Mouse (Mus musculus) telencephalon, adult 2 months (tissue): ENCODE results near the gene Dsn1.

Source experiments
- DNase-seq: peaks from one replicate; pipeline ENCODE4 v3.0.0-alpha.2; 2011; ENCODE audit warnings: low read depth, low spot score

Dsn1 gene

DNA sequence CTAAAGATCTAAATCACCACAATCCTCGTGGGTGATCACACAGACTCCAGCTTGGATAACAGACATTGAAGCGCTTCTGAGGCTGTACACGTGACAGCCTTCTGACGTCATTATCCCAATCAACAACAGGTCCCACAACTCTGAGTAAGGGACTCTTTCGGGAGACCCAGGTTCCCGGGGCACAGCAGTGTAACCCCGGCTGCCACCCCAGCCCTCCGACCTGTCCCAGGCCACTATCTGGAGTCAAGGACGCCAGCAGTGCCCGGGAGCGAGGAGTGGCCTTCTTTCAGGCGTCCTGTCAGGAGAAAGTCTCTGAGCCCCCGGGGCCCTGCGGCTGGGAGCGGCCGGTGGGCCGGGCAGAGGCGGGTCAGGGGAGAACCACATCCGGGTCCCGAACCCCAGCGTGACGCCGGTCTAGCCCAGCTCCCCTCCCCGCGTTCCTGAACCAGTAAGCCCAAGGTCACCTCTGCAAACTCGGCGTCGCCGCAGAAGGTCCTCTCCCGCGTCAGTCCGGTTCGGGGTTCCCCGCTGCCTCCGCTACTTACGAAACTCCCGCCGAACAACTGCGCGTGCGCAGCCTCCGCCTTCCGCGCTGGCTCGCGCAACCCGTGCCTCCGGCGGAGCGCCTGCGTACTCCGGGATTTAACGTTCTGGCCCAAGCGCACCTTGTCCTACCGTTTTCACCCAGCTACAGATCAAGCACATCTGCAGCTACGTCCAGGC lies at the start of gene Dsn1:
Dsn1 (minus strand) TSS at position 644 of the 723 bp plus-strand sequence.
- peak; percentile 64 for DNase-seq

DNA sequence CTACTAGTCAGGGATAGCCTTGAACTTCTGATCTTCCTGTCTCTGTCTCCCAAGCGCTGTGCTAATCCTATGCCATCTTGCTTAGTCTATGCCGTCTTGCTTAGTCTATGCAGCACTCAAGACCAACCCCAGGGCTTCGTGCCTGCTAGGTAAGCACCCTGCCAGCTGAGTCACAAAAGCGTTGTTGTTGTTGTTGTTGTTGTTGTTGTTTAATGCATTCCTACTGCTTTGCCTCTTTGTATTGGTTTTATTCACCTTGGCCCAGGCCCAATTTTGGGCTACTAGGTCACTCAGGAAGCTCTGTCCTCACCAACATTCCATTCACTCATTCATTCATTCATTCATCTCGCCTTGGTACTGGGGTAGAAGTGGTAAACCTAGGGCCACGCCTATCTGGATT lies 48.8 kb upstream of the Dsn1 start:
- DNase-seq: no peak

DNA sequence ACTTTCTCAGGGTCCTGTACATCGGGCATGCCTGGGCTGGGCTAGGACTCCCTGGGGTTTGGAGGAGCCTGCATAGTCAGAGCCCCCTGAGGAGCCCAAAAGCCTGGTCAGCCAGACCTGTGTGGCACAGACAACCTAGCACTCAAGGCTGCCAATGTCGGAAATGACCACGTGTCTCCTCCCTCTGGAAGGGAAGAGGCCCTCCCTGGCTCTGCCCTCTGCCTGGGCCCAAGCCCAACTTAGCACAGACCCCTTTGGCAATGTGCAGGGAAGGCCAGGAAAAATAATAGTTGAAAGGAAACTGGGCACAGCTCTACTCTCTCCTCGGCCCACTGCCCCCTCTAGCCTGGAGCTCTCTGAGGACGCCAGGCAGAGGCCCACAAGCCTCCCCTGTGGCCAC lies 47.9 kb upstream of the Dsn1 start:
- DNase-seq: no peak

DNA sequence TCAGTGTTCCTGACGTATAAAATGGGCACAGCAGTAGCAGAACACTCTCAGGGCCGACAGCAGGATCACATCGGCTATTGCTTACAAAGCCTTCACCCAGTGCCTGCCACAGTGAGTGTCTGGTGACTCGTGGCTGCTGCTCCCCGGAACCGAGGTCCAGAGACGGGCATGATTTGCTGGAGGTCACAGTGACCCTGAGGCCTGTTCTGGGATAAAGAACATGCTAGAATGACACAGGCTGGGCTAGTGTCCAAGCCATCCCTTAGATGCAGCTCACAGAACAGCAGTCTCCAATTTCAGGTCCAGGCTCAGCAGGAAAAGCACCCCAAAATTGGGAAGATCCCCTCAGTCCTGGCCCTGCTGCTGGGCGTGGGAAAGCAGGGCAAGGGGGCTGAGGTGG lies 47.3 kb upstream of the Dsn1 start:
- no peak for DNase-seq

DNA sequence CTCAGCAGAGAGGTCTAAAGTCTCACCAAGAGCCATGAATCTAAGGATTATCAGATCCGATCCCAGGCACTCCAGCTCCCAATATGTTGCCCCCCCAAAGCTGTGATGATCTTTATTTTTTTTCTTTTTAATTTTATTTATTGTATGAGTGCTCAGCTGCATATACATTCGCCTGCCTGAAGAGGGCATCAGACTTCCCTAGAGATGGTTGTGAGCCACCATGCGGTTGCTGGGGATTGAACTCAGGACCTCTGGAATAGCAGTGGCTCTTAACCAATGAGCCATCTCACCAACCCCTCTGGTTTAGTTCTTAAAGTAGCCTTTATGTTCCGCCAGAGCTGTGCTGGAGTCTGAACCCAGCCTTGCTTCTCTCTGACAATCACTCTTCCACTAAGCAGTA lies 46.8 kb upstream of the Dsn1 start:
- no peak for DNase-seq

DNA sequence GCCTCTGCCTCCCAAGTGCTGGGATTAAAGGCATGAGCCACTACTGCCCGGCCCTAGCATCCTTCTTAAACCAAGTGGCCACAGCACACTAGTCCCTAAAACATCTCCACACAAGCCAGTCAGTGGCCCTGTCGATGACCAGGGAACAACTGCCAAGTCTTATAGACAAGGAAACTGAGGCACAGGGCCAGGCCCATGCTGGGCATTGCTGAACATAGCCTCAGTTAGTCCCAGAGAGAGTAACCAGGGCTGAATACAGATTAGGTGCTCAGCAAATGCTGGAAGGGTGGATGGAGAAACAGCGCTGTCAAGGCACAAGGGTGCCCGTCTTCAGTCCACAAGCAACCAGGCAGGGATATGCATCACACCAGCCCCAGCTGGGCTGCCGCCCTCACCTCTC lies 46.2 kb upstream of the Dsn1 start:
- DNase-seq: no peak

DNA sequence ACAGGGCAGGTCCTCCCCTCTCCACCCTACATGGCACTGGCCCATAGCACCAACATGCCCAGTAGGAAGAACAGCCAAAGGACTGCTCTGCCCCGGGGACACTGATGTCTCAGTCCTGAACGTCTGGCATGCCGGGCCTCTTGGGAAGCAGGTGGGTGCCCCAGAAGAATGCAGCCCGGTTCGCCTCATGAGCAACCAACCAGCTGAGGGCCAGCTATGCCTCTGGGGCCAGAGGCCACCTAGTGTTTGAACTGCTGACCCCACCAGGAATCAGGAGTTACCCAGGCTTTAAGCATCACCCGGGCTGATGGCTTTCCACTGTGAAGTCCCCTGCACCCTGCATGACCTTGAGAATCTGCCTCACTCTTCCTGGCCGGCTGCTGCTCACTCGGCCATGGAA lies 45.5 kb upstream of the Dsn1 start:
- no peak for DNase-seq

DNA sequence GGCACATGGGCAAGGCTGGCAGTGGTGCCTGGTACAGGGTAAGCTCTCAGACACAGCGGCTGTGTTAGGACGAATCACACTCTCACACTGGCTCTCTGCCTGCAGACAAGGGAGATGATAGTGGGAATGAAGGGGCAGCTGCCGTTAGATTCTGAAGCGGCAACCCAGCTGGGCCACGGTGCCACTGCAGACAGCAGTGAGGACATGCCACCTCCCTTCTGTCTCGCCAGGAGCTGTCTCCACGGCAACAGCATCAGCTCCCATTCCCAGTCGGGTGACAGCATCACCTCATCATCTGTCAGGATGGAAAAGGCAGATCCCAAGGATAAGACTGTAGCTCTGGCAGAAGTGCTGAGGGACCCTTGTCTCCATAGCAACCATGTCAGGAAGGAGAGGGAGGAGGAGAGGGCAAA lies 42.9 kb upstream of the Dsn1 start:
- peak; percentile 67 for DNase-seq

DNA sequence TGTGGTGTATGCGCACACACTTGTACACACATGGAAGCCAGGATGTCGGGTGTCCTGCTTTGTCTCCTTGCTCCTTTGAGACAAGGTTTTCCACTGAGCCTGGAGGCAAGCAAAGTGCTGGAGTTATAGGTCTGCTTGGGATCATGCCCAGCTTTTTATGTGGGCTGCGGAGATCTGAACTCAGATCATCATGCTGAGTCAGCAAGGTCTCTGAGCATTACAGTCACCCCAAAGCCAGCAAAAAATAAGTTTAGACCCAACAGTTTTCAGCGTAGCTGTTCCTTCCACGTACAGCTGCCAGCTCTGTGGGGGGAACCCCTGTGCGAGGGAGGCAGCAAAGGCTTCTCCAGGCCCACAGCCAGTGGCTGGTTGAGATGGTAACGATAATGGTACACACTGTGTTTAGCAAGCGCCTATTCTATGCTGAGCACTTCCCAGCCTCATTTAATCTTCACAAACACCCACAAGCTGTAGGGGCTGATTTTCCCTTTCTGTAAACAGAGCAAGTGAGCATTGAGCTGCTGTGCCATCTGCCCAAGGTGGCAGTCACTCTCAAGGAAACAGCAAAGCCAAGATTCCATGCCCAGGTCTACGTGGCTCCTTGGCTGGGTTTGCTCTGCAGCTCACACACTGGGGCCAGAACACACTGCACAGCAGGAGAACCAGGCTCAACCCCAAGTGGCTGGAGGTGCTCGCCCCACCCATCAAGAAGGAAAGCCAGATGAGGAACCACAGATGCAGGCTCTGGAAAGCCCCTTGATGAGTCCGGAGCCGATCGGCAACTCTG lies 41.6 kb upstream of the Dsn1 start:
- peak; percentile 92 for DNase-seq

DNA sequence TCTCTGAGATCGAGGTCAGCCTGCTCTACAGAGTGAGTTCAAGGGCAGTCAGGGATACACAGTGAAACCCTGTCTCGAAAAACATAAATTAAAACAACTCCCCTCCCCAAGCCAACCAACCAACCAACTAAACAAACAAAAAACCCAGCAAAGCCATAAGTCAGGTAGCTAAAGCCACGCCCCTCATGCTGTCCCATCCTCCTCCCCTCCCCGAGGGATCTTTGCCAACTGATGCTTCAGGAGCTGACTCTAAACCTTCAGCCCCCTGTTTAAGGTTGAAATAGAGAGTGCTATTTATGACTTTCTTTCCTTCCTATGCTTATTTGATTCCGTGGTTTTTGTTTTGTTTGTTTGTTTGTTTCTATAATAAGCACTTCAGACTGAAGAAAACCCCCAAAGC lies 40.0 kb upstream of the Dsn1 start:
- no peak for DNase-seq

DNA sequence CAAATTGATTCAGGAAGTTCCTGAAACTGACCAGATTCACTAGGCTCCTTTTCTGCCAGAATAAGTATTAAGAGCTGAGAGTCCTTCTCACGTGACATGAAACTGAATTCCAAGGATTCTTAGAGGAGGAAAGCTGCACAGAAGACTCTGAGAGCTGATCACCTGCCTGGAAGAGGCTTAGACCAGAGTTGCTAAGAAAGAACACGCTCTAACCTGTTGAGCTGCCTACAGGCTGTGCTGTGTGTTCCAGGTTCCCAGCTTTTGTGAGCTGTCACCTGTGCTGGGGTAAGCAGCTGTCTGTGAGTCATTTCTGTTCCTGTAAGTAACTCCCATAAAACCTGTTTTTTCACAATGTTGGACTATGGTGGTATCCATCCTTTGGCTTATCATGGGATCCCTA lies 39.0 kb upstream of the Dsn1 start:
- no peak for DNase-seq

DNA sequence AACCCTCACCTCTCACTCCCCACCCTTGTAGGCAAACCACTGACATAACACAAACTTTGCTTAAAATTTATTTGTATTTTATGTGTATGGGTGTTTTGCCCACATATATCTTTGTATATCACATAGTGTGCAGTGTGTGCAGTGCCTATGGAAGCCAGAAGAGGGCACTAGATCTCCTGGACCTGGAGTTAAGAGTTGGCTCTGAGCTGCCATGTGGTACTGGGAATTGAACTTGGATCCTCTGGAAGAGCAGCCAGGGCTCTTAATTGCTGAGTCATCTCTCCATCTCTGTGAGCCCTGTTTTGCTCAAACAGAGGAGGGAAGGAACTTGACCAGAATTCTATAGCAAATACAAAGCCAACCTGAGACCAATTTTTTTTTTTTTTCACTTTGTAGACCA lies 37.0 kb upstream of the Dsn1 start:
- no peak for DNase-seq

DNA sequence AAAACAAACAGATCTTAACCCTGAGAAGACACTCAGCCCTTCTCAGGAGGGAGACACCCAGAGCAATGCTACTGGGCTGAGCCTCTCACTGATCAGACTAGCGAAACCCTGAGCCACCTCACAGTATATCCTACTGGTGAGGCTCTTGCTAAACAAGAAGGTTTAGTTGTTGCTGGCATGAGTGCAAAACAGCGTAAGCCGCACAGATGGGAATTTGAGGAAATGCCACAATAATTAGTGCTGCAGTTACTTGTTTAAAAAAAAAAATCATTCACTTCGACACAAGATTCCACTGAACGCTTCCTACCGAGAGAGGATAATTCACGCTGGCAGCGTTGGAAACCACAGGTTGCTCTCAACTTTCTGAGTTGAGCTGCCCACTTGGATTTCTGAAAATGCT lies 36.6 kb upstream of the Dsn1 start:
- no peak for DNase-seq

DNA sequence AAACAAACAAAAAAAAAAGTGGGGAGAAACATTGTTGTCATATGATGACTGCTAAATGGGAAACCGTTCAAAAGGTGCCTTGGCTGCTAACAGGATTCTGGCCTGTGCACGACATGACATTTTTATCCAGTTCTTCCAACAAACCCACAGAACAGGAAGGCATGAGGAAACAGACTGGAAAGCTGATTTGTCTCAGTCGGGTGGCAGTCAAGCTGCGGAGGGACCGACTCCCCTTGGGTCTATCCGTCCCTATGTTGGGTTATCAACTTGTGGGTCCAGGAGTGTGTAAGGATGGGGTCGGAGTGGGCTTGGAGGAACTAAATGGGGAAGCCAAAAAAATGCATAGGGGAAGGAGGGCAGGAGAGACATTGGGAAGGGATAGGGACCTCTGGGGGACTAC lies 34.5 kb upstream of the Dsn1 start:
- no peak for DNase-seq

DNA sequence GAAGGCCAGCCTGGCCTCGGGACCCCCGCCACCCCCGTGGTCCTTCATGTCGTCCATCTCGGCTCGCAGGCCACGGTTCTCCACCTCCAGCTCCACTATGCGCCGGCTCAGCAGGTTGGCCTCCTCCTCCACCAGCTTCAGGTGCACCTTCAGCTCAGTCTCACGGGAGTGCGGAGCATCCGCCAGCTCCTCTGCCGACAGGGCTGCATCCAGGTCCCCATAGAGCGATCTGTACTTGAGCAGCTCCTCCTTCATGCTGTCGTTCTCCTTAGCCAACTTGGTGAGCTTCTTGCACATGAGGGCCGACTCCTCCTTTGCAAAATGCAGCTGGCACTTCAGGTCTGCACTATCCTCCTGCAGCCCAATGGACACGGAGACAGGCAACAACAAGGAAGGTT lies 33.7 kb upstream of the Dsn1 start:
- DNase-seq: no peak

DNA sequence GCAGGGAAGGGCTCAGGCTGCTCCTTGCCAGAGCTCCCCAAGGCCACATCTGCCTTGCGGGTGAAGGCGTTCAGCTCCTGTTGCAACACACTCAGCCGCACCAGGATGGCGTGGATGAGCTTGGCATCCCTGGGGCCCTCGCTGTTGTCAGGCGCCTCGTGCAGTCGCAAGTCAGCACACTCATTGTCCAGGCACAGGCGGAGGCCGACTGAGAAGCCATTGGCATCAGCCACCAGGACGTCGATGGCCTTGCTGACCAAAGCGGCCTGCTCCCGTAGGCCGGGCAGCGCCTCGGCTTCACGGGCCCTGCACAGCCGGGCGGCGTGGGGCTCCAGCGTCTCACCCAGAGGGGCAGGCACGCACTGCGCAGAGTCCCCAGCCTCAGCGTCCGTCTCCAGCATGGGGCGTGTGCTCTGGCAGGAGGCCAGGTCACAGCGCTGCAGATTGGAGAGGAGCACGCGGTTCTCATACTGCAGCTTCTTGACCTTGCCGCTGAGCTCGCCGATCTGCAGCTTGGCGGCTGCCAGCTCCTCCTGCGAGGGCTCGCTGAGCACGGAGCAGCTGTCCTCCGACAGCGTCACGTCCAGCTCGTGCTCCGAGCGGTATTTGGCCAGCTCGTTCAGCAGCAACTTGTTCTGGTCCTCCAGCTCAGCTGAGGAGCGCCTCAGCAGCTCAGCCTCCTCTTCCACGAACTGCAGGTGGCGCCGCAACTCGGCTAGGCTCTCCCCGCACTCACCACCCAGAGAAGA lies 33.1 kb upstream of the Dsn1 start:
- DNase-seq: no peak

DNA sequence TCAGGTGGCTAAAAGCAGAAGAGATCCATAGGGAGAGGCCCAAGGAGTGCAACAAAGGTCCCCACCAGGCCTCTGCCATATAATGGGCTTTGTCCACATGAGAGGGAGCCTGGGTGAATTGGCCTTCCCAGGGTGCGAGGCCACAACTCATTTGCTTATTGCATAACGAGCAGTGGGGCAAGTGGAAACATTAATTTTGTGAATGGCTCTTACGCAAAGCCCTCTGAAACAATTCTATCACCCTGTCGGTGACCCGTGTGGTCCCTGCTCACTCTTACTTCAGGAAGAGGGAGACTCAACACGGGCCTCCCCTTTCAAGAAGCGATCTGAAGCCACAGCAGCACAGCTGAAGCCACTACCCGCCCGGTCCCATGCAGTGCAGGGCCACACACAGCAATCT lies 30.3 kb upstream of the Dsn1 start:
- no peak for DNase-seq

DNA sequence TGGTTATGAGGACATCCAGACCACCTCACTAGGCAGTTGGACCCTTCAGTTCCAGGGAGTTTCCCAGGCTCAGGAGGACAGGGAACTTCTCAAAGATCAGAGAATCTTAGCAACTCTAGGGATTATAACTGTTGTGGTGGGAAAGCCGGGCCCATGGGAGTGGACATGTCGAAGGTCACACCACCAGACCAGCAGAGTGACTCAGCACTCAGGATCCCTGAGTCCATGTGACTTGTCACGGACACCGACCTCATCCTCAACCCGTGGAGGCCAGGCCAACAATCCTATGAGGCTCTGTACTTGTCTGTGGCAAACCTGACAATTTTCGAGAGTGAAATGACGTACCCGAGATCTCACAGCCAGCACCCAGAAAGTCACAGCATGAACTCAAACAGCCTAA lies 29.4 kb upstream of the Dsn1 start:
- no peak for DNase-seq

DNA sequence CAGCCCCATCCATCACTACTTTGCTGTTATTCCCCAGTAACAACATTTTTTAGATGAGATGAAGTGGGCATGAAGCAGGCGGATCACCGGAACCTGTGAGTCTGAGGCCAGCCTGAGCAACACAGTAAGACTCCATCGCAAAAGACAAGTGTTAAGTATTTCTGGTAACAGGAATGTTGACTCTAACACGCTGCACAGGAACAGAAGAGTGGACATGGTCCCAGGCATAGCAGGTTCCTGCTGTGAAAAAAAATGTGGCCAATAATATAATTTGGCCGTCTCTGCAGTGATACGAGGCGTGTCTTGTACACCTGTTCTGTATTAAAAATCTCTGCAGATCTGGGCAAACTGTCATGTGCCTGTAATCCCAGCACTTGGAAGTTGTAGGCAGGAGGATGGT lies 28.4 kb upstream of the Dsn1 start:
- no peak for DNase-seq

DNA sequence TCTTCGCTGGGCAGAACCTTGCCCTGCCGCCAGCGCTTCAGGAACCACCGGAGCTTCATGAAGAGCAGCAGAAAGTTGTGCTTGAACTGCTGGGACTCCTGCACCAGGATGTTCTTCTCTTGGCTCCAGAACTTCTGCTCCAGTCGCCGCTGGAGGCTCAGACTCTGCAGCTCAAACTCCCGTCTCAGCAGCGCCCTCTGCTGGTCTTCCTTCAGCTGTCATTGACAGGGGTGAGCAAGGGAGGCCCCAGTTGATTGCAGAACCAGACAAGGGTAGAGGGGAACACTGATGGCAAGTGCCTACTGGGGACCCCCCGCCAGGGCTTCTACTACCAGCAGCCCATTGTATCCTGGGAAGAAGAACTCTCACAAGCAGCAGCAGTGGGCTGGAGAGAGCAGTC lies 23.9 kb upstream of the Dsn1 start:
- DNase-seq: no peak

DNA sequence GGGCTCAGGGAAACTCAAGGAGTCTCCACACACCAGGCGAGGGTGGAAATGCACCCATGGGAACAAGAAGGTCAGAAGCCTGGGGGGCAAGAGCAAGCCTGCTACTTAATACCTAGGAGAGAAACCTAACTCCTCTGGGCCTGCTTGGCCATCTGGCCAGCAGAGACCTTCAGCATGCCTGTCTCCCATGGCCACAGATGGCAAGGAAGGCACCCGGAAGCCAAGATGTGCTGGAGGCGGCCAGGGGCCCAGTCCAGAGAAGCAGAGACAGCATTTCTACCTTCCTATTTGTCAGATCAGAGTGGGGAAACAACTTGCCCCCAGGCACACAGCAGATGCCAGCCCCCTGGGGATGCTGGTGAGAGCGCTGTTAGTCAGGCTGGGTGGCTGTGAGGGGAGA lies 21.3 kb upstream of the Dsn1 start:
- DNase-seq: no peak

DNA sequence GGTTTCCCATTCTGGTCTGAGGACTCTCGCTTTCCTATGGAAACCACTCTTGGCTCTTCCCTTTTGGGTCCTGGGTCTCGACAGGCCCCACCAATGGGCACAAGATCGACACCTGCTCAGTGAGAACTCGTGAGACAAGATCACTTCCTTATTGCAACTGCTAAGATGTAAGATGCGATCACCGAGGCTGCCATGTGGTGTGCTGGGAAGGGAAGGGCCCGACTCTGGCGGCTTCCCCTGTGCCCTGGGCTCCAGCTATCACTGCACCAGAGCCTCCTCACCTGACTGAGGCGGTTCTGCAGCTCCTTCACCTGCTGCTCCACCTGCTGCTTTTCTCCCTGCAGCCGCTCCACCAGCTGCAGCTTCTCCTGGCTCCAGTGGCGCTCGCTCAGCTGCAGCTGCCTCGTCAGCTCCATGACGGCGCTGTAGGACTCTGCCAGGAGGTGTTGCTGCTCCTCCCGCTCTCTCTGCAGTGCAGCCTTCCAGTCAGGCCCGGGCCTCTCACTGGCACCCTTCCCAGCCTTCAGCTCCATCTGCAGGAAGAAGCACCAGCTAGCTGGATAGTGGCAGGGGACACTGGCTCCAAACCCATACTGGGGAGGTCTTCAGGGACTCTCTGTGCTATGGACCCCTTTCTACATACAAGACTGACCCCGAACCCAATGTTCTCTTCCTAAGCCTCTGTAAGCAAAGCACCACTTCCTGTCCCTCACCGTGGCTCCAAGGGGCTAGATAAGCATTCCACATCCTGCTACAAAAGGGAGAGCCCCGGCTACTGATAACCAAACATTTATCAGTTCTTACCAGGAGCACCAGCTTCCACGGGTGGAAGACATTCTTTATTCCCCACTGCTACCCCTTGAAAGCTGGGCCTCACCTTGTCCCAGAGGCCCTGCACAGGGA lies 20.4 kb upstream of the Dsn1 start:
- DNase-seq: no peak
